Mouse (Mus musculus) frontal cortex, postnatal 14 days (tissue): ENCODE data around the gene 2310057M21Rik.

ENCODE experiments used
- DNase-seq, 2 experiments: peaks; one replicate each; pipeline ENCODE4 v3.0.0; 2022; ENCODE audit warnings: low spot score in 2 of 2

The 2310057M21Rik gene

DNA sequence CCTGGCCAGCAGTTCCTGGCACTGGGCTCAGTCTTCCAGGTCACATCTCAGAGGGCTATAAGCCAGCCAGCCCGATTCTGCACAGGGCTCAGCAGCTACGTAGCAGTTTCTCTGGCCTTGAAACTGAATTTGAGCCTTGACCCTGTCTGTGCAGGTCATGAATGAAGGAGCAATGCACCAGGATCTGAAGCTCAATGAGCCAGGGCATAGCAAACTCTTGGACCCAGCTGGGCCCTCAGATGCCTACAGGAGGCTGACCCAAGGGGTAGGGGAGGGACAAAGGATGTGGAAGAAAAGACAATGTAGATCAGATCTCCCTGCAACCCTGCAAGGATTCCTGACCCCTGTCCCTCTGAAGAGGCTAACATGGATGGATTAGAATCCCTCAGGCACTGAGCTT lies 40.4 kb downstream of the 2310057M21Rik start, which contains the start of gene Cuzd1:
TSS of gene Cuzd1 (minus strand) at position 101 of the 400 bp plus-strand sequence.
- DNase-seq = no peak

DNA sequence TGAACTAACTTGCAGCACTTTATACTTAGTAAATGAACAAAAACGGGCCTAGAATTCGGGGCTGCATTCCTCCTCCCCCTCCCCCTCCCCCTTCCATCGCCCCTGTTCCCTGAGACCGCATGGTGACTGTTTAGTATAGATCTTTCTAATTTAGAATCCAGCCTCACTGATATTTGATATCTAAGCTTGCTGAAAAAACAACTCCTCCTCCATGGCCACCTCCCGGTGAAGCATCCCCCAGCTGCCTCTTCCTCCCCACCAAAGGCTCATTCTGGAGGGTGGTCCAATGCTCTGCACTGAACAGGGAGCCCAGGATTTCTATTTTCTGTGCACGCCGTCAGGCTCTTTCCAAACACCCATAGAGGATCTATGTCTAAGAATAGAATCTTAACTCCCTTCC lies 44.2 kb downstream of the 2310057M21Rik start:
- DNase-seq = no peak

DNA sequence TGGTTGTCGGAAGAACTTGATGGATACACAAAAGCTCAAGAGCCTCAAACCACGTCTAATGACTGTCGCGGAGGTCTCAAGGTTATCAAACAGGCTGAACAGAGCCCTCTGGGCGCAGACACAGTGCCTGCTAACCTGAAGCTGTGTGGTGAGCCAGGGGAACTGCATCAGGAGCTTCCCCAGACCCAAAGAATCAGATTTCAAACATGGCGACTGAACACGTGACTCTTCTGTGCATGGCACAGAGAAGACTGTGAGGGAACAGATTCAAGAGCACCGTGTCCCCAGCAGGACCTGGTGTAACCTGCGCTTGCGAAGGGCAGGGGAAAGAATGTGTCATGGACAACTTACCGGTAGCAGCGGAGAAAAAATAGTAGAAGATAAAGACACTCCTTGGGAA lies 45.0 kb downstream of the 2310057M21Rik start:
- no peak for DNase-seq

DNA sequence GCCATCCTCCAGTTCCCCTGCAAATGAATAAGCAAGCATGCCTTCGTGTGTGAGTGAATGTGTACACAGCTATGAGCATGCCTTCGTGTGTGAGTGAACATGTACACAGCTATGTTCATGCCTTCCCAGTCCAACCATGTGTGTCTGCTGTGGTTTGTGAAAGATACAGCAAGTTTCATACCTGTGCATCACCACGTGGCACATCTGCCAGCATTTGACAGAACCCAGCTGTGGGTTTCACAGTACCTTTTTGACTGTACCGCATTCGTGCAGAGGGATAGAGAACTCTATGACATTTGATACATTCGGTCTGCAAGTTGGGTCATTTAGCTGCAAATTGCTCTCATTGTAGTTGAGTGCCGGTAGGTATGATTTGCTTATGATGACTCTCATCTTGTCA lies 48.1 kb downstream of the 2310057M21Rik start:
- no peak for DNase-seq

DNA sequence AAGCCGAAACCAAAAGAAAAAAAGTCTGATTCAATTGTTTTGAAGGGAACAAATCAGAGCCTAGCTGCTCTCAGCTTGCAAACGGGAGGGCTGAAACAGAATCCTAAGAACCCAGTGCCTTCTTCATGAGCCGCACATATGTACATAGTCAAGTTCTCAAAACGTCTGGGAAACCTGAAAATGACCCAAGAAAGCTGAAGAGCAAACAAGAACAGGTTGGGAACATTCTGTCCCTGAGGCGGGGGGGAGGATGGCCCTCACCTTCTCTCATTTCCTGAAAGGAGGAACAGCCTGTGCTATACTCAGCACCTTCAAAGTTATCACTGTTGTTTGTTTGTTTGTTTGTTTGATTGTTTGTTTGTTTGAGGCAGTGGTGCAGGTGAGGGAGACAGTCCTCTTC lies 55.8 kb downstream of the 2310057M21Rik start:
- no peak for DNase-seq

DNA sequence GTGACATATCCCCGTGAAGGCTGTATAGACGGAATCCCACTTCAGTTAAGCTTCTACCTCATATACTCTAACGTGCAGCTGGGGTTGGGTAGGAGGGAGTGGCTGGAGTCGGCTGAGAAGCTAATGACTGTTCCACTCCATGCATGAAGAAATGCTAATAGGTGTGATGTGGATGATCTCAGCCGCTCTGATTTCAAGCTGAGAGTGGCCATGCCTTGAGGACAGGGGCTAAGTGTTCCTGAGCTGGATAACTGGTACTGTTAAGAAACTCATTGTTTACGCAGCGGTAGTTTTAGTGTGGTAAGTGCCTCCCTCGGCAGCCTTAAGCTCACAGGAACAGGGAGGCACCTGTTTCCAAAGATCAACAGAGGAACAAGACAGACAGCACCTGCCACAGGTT lies 59.2 kb downstream of the 2310057M21Rik start:
- DNase-seq = no peak

DNA sequence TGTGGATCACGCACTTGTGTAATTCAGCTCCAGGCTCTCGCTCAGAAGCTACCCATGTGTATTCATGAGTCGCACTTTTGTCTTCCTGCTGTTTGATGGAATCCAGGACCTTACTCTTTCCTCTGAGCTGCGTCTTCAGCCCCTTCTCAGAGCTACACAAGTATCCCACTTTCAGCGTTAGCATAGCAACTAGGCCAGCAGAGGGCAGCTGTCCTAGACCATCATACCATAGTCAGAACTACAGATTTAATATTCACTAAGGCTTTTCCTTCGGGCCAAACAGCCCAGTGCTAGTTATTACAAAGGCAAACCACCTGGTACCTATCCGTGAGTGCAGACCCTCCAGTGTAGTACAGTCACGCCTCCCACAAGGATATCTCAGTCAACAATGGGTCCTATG lies 65.4 kb downstream of the 2310057M21Rik start:
- DNase-seq = no peak
